Mouse (Mus musculus) spleen, embryonic (tissue): ENCODE results near the gene Fermt3.

Experiments used
- CTCF ChIA-PET: fragments of 350-600 bp; sonication (Branson Sonifier 250); formaldehyde crosslinking; loops from one replicate; lab custom pipeline; 2022; lab: Charles Lee

Fermt3 gene

DNA sequence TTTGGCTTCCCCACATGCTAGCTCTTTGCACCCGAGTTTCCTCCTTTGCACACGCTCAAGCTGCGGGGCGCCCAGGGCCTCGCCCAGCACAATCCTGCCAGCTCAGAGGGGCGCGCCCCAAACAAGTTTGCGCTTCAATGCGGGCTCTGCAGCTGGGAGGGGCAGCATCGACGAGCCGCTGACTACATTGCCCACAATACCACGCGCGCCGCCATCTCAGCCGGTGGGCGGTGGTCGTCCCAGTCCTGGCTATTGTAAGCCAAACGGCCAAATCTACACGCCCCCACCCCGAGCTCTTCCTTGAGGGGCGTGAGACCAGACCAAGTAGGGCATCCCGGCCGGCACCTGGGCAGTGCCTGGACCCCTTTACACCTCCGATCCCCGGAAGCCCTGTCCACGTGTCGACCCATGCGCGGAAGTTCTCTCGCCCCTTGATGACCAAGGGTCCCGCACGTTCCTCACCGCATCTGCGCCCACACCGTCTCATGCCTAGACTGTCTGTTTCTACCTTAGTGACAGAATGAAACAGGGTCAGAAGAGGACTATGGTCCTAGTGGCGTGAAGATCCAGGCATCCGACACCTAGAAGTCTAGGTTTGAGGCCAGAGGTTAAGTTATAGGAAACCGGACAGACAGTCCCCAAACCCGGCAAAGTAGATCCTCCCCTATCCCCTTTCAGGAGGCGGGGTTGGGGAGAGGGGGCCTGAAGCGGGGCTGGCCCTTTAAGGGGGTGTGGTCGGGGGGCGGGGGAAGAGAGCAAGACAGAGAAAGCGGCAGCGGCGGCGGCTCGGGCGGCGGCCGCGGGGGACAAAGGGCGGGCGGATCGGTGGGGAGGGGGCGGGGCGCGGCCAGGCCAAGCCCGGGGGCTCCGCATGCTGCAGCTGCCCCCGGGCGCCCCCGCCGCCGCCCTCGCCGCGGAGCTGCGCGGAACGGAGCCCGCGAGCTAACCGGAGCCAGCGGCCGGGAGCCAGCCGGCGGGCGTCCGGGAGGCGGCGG is 44.8 kb downstream of the Fermt3 start, which contains the start of gene Ppp1r14b:
Gene Ppp1r14b (plus strand): TSS at position 758 of the 995 bp plus-strand sequence.
- CTCF ChIA-PET = interaction anchor here (0.5 to 1.1 kb wide), 4 partner anchors 50 to 677 kb away, joined by 3 to 5 read pairs (median 4); no protein-coding TSS in a partner anchor

- CTCF ChIA-PET = interaction anchor here (0.6 to 1.1 kb wide), 3 partner anchors 49 to 676 kb away, joined by 3 to 5 read pairs (median 5); no protein-coding TSS in a partner anchor
Observed at GRCm38 (mm10) chr19:6973581-6974190, 45.6 kb downstream of the Fermt3 start.

GRCm38 (mm10) chr19:6972247-6972917 is 46.9 kb downstream of the Fermt3 start:
- CTCF ChIA-PET = no interaction called here

- CTCF ChIA-PET = interaction anchor here (1.1 to 1.5 kb wide), 2 partner anchors 30 to 47 kb away, joined by 3 to 10 read pairs; partner anchors contain the start of genes Bad and Gpr137
Observed at GRCm38 (mm10) chr19:6971644-6972043, 47.6 kb downstream of the Fermt3 start.

DNA sequence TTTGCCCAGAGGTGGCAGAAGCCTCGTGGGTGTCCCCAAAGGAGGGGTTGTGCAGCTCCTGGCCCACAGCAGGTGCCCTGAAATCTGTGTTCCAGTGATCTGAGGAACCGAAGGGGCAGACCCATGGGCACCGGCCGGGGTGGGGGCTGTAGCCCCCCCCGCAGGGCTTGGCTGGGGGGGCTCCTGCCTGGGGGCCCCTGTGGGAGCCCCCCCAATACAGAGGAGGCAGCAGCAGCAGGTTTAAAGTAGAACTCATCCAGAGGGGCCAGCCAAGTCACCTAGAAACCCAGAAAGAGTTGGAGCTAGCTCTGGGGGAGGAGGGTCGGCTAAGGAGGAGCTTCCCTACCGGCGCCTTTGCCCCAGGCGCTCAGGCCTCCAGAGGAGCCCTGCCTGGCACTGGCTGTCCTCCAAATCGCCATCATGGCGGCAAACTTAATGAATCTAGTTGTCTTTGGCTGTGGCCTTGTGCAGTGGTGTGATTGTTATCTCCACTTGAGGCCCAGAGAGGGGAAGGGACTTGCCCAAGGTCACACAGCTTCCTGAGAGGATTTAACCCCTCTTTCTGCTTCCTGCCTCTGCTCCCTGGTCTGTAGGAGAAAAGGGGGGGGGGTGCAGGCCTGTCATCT is 48.7 kb downstream of the Fermt3 start:
- CTCF ChIA-PET = interaction anchor here (0.6 to 1.5 kb wide), 4 partner anchors 9 to 48 kb away, joined by 3 to 10 read pairs (median 3); partner anchors contain the start of genes Bad and Gpr137

GRCm38 (mm10) chr19:6969665-6970381 is 49.4 kb downstream of the Fermt3 start:
- CTCF ChIA-PET = interaction anchor here (1.0 to 1.5 kb wide), 2 partner anchors 10 to 28 kb away, joined by 3 to 10 read pairs; partner anchors contain the start of genes Bad and Gpr137

GRCm38 (mm10) chr19:6969291-6969664 is 50.0 kb downstream of the Fermt3 start:
- CTCF ChIA-PET = no interaction called here

DNA sequence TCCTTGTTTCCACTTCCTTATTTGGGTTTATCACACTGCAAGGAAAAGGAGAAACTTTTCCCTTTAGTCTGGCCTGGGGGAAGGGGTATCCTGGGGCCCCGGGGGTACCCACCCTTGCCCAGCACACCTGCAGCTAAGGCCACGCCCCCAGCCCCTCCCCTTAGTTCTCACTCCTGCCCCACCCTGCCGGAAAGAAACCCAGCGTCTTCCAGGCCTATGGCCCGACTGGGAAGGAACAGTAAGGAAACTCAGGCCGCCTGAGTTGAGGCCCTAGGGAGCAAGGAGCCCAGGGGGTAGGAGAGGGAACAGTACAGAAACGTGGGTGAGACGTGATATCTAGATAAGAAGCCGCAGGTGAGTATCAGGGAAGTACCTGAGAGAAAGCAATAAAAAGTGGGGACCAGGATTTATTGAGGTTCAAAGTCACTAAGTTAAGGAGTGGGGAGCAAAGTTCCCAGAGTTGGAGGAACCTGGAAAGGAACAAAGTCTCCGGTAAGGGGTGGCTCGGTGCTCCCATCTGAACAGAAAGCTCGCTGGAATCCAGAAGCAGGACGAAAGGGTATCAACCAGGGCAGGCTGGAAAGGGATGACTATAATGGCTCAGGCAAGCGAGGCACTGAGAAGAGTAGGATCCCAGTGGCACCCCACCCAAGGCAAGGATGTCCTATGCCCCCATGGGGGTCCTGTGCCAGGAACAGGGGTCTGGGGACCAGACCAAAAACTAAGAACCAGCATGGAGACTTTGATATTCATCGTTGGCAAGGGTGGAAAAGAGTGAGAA is 50.6 kb downstream of the Fermt3 start:
- CTCF ChIA-PET = no interaction called here

- CTCF ChIA-PET = no interaction called here
Observed at GRCm38 (mm10) chr19:6956461-6956860, 62.8 kb downstream of the Fermt3 start.

GRCm38 (mm10) chr19:6955424-6955823 is 63.8 kb downstream of the Fermt3 start:
- CTCF ChIA-PET = interaction anchor here (0.6 kb wide), 1 partner anchor 1320 kb away, joined by 3 read pairs; no protein-coding TSS in a partner anchor

GRCm38 (mm10) chr19:6954046-6954445 is 65.2 kb downstream of the Fermt3 start:
- CTCF ChIA-PET = interaction anchor here (1.3 kb wide), 1 partner anchor 12 kb away, joined by 4 read pairs; the partner anchor contains the start of gene Gpr137

DNA sequence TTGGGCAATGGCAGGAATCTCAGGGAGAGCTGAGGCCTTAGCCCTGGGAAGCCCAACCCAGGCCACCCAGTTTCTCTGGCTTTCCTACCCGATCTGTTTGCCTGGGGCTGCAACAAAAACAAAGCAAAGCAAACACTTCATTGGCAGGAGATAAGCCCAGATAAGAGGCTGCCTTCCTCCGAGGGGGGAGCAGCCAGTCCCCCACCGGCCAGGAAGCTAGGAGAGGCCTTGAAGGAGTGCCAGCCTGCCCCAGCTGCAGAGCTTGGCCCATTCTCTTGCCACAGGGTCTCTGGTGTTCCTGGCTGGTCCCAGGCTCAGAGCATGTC is 66.6 kb downstream of the Fermt3 start:
- CTCF ChIA-PET = interaction anchor here (1.3 kb wide), 1 partner anchor 10 kb away, joined by 4 read pairs; the partner anchor contains the start of gene Gpr137

GRCm38 (mm10) chr19:6951994-6952711 is 67.1 kb downstream of the Fermt3 start:
- CTCF ChIA-PET = interaction anchor here (0.6 to 1.3 kb wide), 2 partner anchors 24 to 995 kb away, joined by 3 read pairs; partner anchors contain the start of gene Plcb3

DNA sequence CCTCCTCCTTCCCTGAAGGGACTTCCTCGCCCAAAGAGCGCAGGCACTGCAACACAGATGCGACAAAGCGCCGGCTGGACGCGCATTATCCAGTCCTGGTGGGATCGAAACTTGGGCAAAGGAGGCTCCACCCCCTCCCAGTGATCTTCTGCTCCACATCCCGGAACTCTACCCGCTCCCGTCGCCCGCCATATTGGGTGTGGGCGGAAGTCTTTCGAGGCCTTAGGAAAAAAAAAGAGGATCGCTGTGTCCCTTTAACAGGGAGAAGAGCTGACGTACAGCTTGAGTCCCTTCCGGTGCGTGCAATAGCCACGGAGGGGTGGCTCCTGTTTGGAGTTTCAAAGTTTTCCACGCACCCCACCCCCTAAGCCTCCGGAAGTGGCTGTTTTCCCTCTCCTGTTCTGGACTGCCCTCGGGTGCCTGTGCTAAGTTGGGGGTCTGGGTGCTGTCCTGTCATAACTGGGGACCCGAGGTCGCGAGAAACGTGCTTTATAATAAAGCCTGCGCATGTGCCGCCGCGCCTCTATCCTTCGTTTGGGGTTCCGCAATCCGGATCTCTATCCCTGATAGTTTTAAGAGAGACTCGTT is 67.8 kb downstream of the Fermt3 start:
- CTCF ChIA-PET = interaction anchor here (0.6 to 1.3 kb wide), 2 partner anchors 25 to 994 kb away, joined by 3 read pairs; partner anchors contain the start of gene Plcb3

GRCm38 (mm10) chr19:6950613-6951153 is 68.6 kb downstream of the Fermt3 start:
- CTCF ChIA-PET = no interaction called here

GRCm38 (mm10) chr19:6949951-6950350 is 69.3 kb downstream of the Fermt3 start:
- CTCF ChIA-PET = no interaction called here

GRCm38 (mm10) chr19:6949532-6949931 is 69.7 kb downstream of the Fermt3 start:
- CTCF ChIA-PET = no interaction called here
